Mouse (Mus musculus) CH12.LX (cell line): ENCODE measurements around the gene Stk10. TPM values are rescaled to one million over a fixed set of nuclear protein-coding genes. Genes with fewer than 3 reads are reported as not detected.

Experiments used
- DNase-seq: peaks from one replicate; pipeline ENCODE4 v3.0.0-alpha.2; 2013; ENCODE audit errors: extremely low read depth
- H3K27ac ChIP-seq: 2 replicates; pipeline ENCODE4 v1.5.1; 2012; ENCODE audit warnings: low read depth, mild to moderate bottlenecking, control low read depth, moderate library complexity; ENCODE audit not compliant: insufficient read depth
- H3K27me3 ChIP-seq: replicated peaks from 2 replicates; pipeline ENCODE3; 2012; ENCODE audit warnings: inconsistent platforms
- H3K36me3 ChIP-seq, 2 experiments: replicated peaks in 1 of 2; 2 replicates each; pipeline versions ENCODE3 to v1.6.1; 2012; ENCODE audit warnings: inconsistent platforms in 1 of 2, low read length in 1 of 2, mild to moderate bottlenecking in 1 of 2, mixed read lengths in 1 of 2, moderate library complexity in 1 of 2; ENCODE audit not compliant: control insufficient read depth in 1 of 2, insufficient read depth in 1 of 2
- H3K4me1 ChIP-seq, 2 experiments: 2 replicates each; pipeline ENCODE4 v1.6.1; 2012; ENCODE audit warnings: inconsistent platforms in 1 of 2, moderate library complexity in 1 of 2; ENCODE audit not compliant: insufficient read depth in 2 of 2, control insufficient read depth in 1 of 2
- H3K4me2 ChIP-seq: 2 replicates; pipeline ENCODE4 v1.6.1; 2012; ENCODE audit warnings: low read depth, mild to moderate bottlenecking, control low read depth; ENCODE audit not compliant: poor library complexity, insufficient read depth, severe bottlenecking
- H3K4me3 ChIP-seq, 3 experiments: fragments of 150-350 bp in 1 of 3; sonication (generic) in 1 of 3; replicated peaks in 1 of 3; 2 replicates each; pipeline versions ENCODE3 to v1.5.1; 2011 to 2012; ENCODE audit warnings: low read depth in 2 of 3, low read length in 2 of 3, mild to moderate bottlenecking in 2 of 3, moderate library complexity in 2 of 3, control low read depth in 1 of 3, improper control_type of control experiment in 1 of 3, inconsistent platforms in 1 of 3, mixed read lengths in 1 of 3; ENCODE audit not compliant: poor library complexity in 1 of 3
- H3K79me2 ChIP-seq: replicated peaks from 2 replicates; pipeline ENCODE4 v1.6.1; 2012; ENCODE audit warnings: mild to moderate bottlenecking, moderate library complexity; ENCODE audit not compliant: control insufficient read depth, poor library complexity, insufficient read depth, severe bottlenecking; ENCODE audit errors: extremely low read depth
- H3K9ac ChIP-seq: 2 replicates; pipeline ENCODE4 v1.6.1; 2012; ENCODE audit warnings: low read depth, mild to moderate bottlenecking, control low read depth, moderate library complexity; ENCODE audit not compliant: insufficient read depth
- H3K9me3 ChIP-seq: replicated peaks from 2 replicates; pipeline ENCODE3; 2012; ENCODE audit warnings: low read length, inconsistent platforms, mixed read lengths
- CHD1 ChIP-seq: IDR thresholded peaks from 2 replicates; pipeline ENCODE4 v1.6.1; 2012; ENCODE audit warnings: low read depth, low read length, improper control_type of control experiment, inconsistent platforms
- CTCF ChIP-seq, 2 experiments: IDR thresholded peaks in 1 of 2; conservative IDR thresholded peaks in 1 of 2; 2 replicates each; pipeline ENCODE4 v1.5.1; 2011 to 2012; ENCODE audit warnings: low read depth in 2 of 2, low read length in 2 of 2, improper control_type of control experiment in 1 of 2, inconsistent platforms in 1 of 2, mild to moderate bottlenecking in 1 of 2, moderate library complexity in 1 of 2
- E2F4 ChIP-seq: IDR thresholded peaks from 2 replicates; pipeline ENCODE4 v1.6.1; 2011; ENCODE audit warnings: low read depth, low read length, improper control_type of control experiment; ENCODE audit not compliant: insufficient replicate concordance
- ELF1 ChIP-seq: IDR thresholded peaks from 2 replicates; pipeline ENCODE4 v1.6.1; 2014; ENCODE audit warnings: low read depth, mild to moderate bottlenecking, inconsistent platforms, low read length, improper control_type of control experiment
- ETS1 ChIP-seq: conservative IDR thresholded peaks from 2 replicates; pipeline ENCODE4 v1.6.1; 2012; ENCODE audit warnings: low read depth, mild to moderate bottlenecking, inconsistent platforms, low read length, improper control_type of control experiment, moderate library complexity
- GABPA ChIP-seq: IDR thresholded peaks from 2 replicates; pipeline ENCODE4 v1.6.1; 2012; ENCODE audit warnings: low read depth, low read length, improper control_type of control experiment, inconsistent platforms; ENCODE audit not compliant: insufficient replicate concordance
- HCFC1 ChIP-seq: IDR thresholded peaks from 2 replicates; pipeline ENCODE4 v1.6.1; 2012; ENCODE audit warnings: low read depth, mild to moderate bottlenecking, inconsistent platforms, low read length, improper control_type of control experiment
- JUN ChIP-seq: IDR thresholded peaks from 2 replicates; pipeline ENCODE4 v1.6.1; 2011; ENCODE audit warnings: low read depth, mild to moderate bottlenecking, low read length, improper control_type of control experiment, moderate library complexity; ENCODE audit not compliant: insufficient read depth
- JUND ChIP-seq: conservative IDR thresholded peaks from 2 replicates; pipeline ENCODE4 v1.6.1; 2011; ENCODE audit warnings: low read depth, low read length, improper control_type of control experiment
- KAT2A ChIP-seq: IDR thresholded peaks from 2 replicates; pipeline ENCODE4 v1.6.1; 2012; ENCODE audit warnings: low read length, improper control_type of control experiment, inconsistent platforms; ENCODE audit not compliant: insufficient replicate concordance
- MAFK ChIP-seq: IDR thresholded peaks from 2 replicates; pipeline ENCODE4 v1.6.1; 2011; ENCODE audit warnings: low read length, improper control_type of control experiment; ENCODE audit not compliant: insufficient replicate concordance
- NELFE ChIP-seq: IDR thresholded peaks from 2 replicates; pipeline ENCODE4 v1.6.1; 2011; ENCODE audit warnings: low read depth, low read length, improper control_type of control experiment
- NRF1 ChIP-seq: IDR thresholded peaks from 2 replicates; pipeline ENCODE4 v1.6.1; 2014; ENCODE audit warnings: low read depth, mild to moderate bottlenecking, inconsistent platforms, low read length, improper control_type of control experiment, moderate library complexity
- POLR2AphosphoS2 ChIP-seq: IDR thresholded peaks from 2 replicates; pipeline ENCODE4 v1.6.1; 2011; ENCODE audit warnings: low read depth, low read length, improper control_type of control experiment
- SIN3A ChIP-seq: IDR thresholded peaks from 2 replicates; pipeline ENCODE4 v1.6.1; 2012; ENCODE audit warnings: low read length, improper control_type of control experiment, inconsistent platforms
- TCF12 ChIP-seq: IDR thresholded peaks from 2 replicates; pipeline ENCODE4 v1.6.1; 2014; ENCODE audit warnings: low read depth, mild to moderate bottlenecking, inconsistent platforms, low read length, improper control_type of control experiment
- USF1 ChIP-seq: IDR thresholded peaks from 2 replicates; pipeline ENCODE4 v1.6.1; 2014; ENCODE audit warnings: low read depth, mild to moderate bottlenecking, inconsistent platforms, low read length, improper control_type of control experiment
- USF2 ChIP-seq: conservative IDR thresholded peaks from 2 replicates; pipeline ENCODE4 v1.6.1; 2011; ENCODE audit warnings: low read depth, low read length, improper control_type of control experiment
- dilution Hi-C: fragments of 300-500 bp; cut with MboI; formaldehyde crosslinking; loops from 2 replicates; pipeline ENCODE4 v1.14.3; 2020; ENCODE audit warnings: low sequenced_read_pairs; ENCODE audit not compliant: extremely low pct_unique_long_range_greater_than_20kb, extremely low pct_ligation_motif_present
- in situ Hi-C: fragments of 300-500 bp; cut with MboI; formaldehyde crosslinking; loops from 3 replicates; pipeline ENCODE4 v1.14.3; 2019; ENCODE audit warnings: low sequenced_read_pairs, low pct_ligation_motif_present, low pct_unique_long_range_greater_than_20kb, mixed read lengths
- polyA plus RNA-seq: library from polyadenylated mRNA; unstranded; fragments of >175 nt; gene quantifications from 2 replicates; pipeline ENCODE4 v1.2.1, GENCODE M21; 2012; ENCODE audit warnings: low read depth; ENCODE audit not compliant: insufficient read length
- total RNA-seq, 2 experiments: library from RNA; depleted of rRNA; stranded (reverse); fragments of 300-350 nt in 1 of 2; fragments of >200 nt in 1 of 2; gene quantifications; 2 replicates each; pipeline ENCODE4 v1.2.3; 2012 to 2014

Gene Stk10
- total and polyA plus RNA-seq, 3 experiments, result 20.0 to 40.3 (median 23.2) TPM

DNA sequence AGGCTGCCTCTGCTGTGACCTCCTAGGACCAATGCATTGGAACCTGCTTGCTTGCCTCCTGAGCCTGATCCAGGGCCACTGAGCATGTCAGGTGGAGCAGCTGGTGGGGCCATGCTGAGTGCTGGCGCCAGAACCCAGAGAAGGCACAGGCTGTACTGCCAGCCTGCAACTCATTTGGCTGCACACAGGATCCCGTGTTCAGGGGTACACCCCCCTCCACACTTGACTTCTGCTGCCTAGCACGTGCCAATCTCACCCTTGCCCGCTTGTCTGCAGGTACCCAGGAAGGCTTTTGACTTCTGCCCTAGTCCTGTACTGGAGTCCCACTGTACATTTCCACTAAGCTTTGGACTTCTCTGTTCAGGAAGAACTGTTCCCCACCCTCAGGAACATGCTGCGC is 90.1 kb downstream of the Stk10 start:
- DNase-seq, result no peak
- H3K4me3 ChIP-seq, result no peak overlapping the region
- dilution Hi-C loops (no loop called here), in situ Hi-C loops (loop anchor here (5.0 to 25.0 kb wide), 2 partner anchors 84 to 514 kb away; partner anchors contain the start of gene Fgf18)
- H3K9me3 ChIP-seq, result no peaks in the 10 kb centered on the region
- H3K4me1 ChIP-seq, result peaks cover 7 to 26% of the 10 kb centered on the region in 2 experiments
- TF ChIP-seq JUND, result no peak
- TF ChIP-seq NRF1, result no peak
- no peak for TF ChIP-seq ELF1
- no peak for TF ChIP-seq KAT2A
- TF ChIP-seq SIN3A, result no peak
- TF ChIP-seq POLR2AphosphoS2, result no peak
- TF ChIP-seq NELFE, result no peak
- peaks cover 22 to 69% of the 10 kb centered on the region in 2 experiments for H3K36me3 ChIP-seq
- H3K27me3 ChIP-seq, result no peaks in the 10 kb centered on the region
- H3K79me2 ChIP-seq, result no peaks in the 10 kb centered on the region
- no peak overlapping the region for H3K4me2 ChIP-seq
- H3K9ac ChIP-seq, result no peak overlapping the region
- H3K27ac ChIP-seq, result no peak overlapping the region

DNA sequence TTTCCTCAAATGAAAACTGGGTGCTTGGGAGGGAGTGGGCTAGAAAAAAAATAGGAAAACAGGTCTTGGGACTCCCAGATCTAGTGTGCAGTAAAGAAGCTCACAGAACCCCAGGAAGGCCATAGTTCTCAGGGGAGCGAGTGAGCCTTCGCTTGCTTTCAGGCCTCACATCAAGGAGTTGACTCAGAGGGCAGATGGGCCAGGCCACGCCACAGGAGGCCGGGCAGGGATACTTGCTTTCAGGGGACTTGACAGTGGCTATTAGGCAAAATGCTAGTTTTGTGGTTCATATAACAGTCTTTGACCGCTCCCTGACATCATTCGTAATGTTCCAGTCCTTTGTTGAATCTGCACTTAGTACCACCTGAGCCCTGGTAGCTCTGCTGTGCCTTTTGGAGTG is 90.8 kb downstream of the Stk10 start:
- Histone ChIP-seq H3K36me3 (peaks cover 19 to 64% of the 10 kb centered on the region in 2 experiments), H3K4me2 (no peak overlapping the region), H3K9me3 (no peaks in the 10 kb centered on the region), H3K9ac (no peak overlapping the region), H3K79me2 (no peaks in the 10 kb centered on the region), H3K4me1 (peaks cover 7 to 23% of the 10 kb centered on the region in 2 experiments), H3K4me3 (no peak overlapping the region), H3K27ac (no peak overlapping the region), H3K27me3 (no peaks in the 10 kb centered on the region)
- dilution Hi-C loops (no loop called here), in situ Hi-C loops (loop anchor here (5.0 to 25.0 kb wide), 2 partner anchors 83 to 513 kb away; partner anchors contain the start of gene Fgf18)
- no peak for TF ChIP-seq HCFC1
- TF ChIP-seq GABPA, result no peak
- TF ChIP-seq JUN, result no peak
- no peak for TF ChIP-seq POLR2AphosphoS2
- TF ChIP-seq TCF12, result no peak
- TF ChIP-seq MAFK, result no peak
- TF ChIP-seq ETS1, result no peak
- TF ChIP-seq CTCF (conservative IDR thresholded peaks at IDR 0.05 in 1 of 2, IDR thresholded peaks at IDR 0.05 in 1 of 2; ENCODE audit: low read depth in 2 of 2, low read length in 2 of 2), result no peak
- TF ChIP-seq JUND, result no peak
- no peak for TF ChIP-seq E2F4
- TF ChIP-seq SIN3A, result no peak
- TF ChIP-seq KAT2A, result no peak
- TF ChIP-seq USF1, result no peak
- no peak for TF ChIP-seq CHD1
- TF ChIP-seq USF2, result no peak
- no peak for DNase-seq
